Mouse (Mus musculus): ENCODE results near the gene Dnah11. TPM values are rescaled to one million over a fixed set of nuclear protein-coding genes. Genes with fewer than 3 reads are reported as not detected.

Dnah11 gene
- total RNA-seq, 2 experiments from 2014 or later, result not detected

- intact Hi-C loops (cut with DNase I), result no loop called here
- DNase-seq, result no peak
Measured at GRCm38 (mm10) chr12:117878341-117878740, 320.5 kb downstream of the Dnah11 start.

GRCm38 (mm10) chr12:117872265-117872664 lies 326.6 kb downstream of the Dnah11 start:
- intact Hi-C loops (cut with DNase I), result no loop called here
- DNase-seq, result no peak

- DNase-seq, result no peak
- intact Hi-C loops (cut with DNase I), result no loop called here
Measured at GRCm38 (mm10) chr12:117867708-117868564, 330.9 kb downstream of the Dnah11 start.

- intact Hi-C loops (cut with DNase I), result no loop called here
- no peak for DNase-seq
Measured at GRCm38 (mm10) chr12:117862655-117863054, 336.2 kb downstream of the Dnah11 start.

GRCm38 (mm10) chr12:117861249-117861648 lies 337.6 kb downstream of the Dnah11 start:
- no peak for DNase-seq
- intact Hi-C loops (cut with DNase I), result no loop called here

- intact Hi-C loops (cut with DNase I), result no loop called here
- DNase-seq, result no peak
Measured at GRCm38 (mm10) chr12:117860840-117861239, 338.0 kb downstream of the Dnah11 start.

GRCm38 (mm10) chr12:117857884-117858283 lies 341.0 kb downstream of the Dnah11 start:
- DNase-seq, result no peak
- intact Hi-C loops (cut with DNase I), result no loop called here

GRCm38 (mm10) chr12:117857023-117857422 lies 341.8 kb downstream of the Dnah11 start:
- intact Hi-C loops (cut with DNase I), result no loop called here
- DNase-seq, result no peak

- intact Hi-C loops (cut with DNase I), result loop anchor here (1.0 to 5.0 kb wide), 3 partner anchors 33 to 469 kb away; no protein-coding TSS in a partner anchor
- DNase-seq, result peak; percentile 46 to 72
Measured at GRCm38 (mm10) chr12:117853316-117853715, 345.5 kb downstream of the Dnah11 start.

GRCm38 (mm10) chr12:117850472-117850871 lies 348.4 kb downstream of the Dnah11 start:
- intact Hi-C loops (cut with DNase I), result loop anchor here (5.0 kb wide), 1 partner anchor 448 kb away; no protein-coding TSS in a partner anchor
- no peak for DNase-seq

GRCm38 (mm10) chr12:117848621-117849020 lies 350.2 kb downstream of the Dnah11 start:
- DNase-seq, result no peak
- intact Hi-C loops (cut with DNase I), result no loop called here

GRCm38 (mm10) chr12:117844917-117845316 lies 353.9 kb downstream of the Dnah11 start:
- no peak for DNase-seq
- intact Hi-C loops (cut with DNase I), result no loop called here

- intact Hi-C loops (cut with DNase I), result no loop called here
- DNase-seq, result no peak
Measured at GRCm38 (mm10) chr12:117844075-117844408, 354.8 kb downstream of the Dnah11 start.

- intact Hi-C loops (cut with DNase I), result no loop called here
Measured at GRCm38 (mm10) chr12:117843302-117844074, 355.4 kb downstream of the Dnah11 start.

GRCm38 (mm10) chr12:117842676-117843075 lies 356.2 kb downstream of the Dnah11 start:
- intact Hi-C loops (cut with DNase I), result no loop called here
- DNase-seq, result no peak

More at GRCm38 (mm10) chr12:117843302-117844074, 355.4 kb downstream of the Dnah11 start:
- DNase-seq, result peak; percentile 40 to 52

- intact Hi-C loops (cut with DNase I), result no loop called here
- no peak for DNase-seq
Measured at GRCm38 (mm10) chr12:117840705-117841104, 358.1 kb downstream of the Dnah11 start.

GRCm38 (mm10) chr12:117837376-117837775 lies 361.5 kb downstream of the Dnah11 start:
- DNase-seq, result no peak
- intact Hi-C loops (cut with DNase I), result no loop called here

- intact Hi-C loops (cut with DNase I), result no loop called here
Measured at GRCm38 (mm10) chr12:117835371-117835770, 363.5 kb downstream of the Dnah11 start.

GRCm38 (mm10) chr12:117834652-117835051 lies 364.2 kb downstream of the Dnah11 start:
- intact Hi-C loops (cut with DNase I), result no loop called here
- no peak for DNase-seq

More at GRCm38 (mm10) chr12:117835371-117835770, 363.5 kb downstream of the Dnah11 start:
- DNase-seq, result no peak

- no peak for DNase-seq
- intact Hi-C loops (cut with DNase I), result no loop called here
Measured at GRCm38 (mm10) chr12:117832190-117832589, 366.7 kb downstream of the Dnah11 start.

GRCm38 (mm10) chr12:117831351-117831961 lies 367.4 kb downstream of the Dnah11 start:
- DNase-seq, result no peak
- intact Hi-C loops (cut with DNase I), result no loop called here
